ENCODE assay signal across 10 mouse cellular contexts in the genomic region with DNA sequence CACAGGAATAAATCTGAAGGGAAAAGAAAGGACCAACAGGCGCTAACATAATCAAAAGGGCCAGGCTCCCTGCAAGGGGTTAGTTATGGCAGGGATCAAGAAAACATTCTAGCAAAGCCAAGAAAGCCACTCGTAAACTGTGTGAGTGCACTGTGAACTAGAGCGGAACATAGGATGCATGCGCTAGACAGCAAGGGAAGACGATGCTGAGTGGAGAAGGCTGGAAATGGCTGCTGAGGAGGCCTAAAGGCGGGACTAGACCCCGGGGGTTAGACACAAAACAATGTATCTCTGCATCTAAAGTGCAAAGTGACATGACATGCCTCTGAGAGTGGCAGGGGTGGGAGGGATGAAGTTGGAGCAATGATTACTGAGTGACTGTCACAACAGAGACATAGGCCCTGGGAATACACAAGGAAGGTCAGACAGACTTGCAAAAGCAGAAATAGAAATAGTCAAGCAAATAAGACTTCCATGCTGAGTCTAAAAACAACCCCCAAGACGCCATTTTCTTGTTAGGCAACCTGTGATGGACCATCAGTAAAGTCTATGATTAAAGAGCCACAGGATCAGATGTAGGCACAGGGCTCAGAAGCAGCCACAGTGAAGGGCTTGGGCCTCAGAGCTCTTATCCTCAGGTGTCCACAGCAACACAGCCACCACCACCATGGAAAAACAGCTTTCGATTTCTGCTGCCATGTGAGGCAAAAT. TPM values are rescaled to one million over a fixed set of nuclear protein-coding genes. Genes with fewer than 3 reads are reported as not detected.
DNase-seq lines count a peak whose midpoint lies in the region; ATAC-seq and TF ChIP-seq lines count a peak whose summit lies in the region.
"Had no signal": no experiment of that assay in that cellular context is flagged by ENCODE, and none has a peak within 500 bp of the region (broad histone marks: within the 10 kb centered on the region; RNA-seq: fewer than 3 reads in every experiment).

No protein-coding gene starts in this region.

- WGBS in heart, embryonic 15.5 days, result 67% methylated on average over 9 of the region's 9 CpGs
- 34% methylated on average over 9 of the region's 9 CpGs for WGBS in forebrain, postnatal 0 days
- WGBS in midbrain, embryonic 14.5 days, result 27% methylated on average over 9 of the region's 9 CpGs

- H3K9me3 ChIP-seq in heart, embryonic 15.5 days (replicated peaks), result no peaks in the 10 kb centered on the region
- H3K9me3 ChIP-seq in forebrain, postnatal 0 days (ENCODE audit: low read length), result no peaks in the 10 kb centered on the region
- H3K9me3 ChIP-seq in midbrain, embryonic 14.5 days (ENCODE audit: control insufficient read depth, low read length), result no peaks in the 10 kb centered on the region

- TF ChIP-seq CTCF in brain, embryonic 14.5 days (IDR thresholded peaks at IDR 0.05; ENCODE audit: borderline replicate concordance, extremely low read depth, insufficient read depth, insufficient read length), result no peak
- TF ChIP-seq CTCF in forebrain, postnatal 0 days (IDR thresholded peaks at IDR 0.05; ENCODE audit: low read depth), result no peak

- peaks cover 40% of the 10 kb centered on the region for H3K4me1 ChIP-seq in heart, embryonic 15.5 days (replicated peaks)
- H3K4me1 ChIP-seq in forebrain, postnatal 0 days (ENCODE audit: insufficient read depth), result peaks cover 45% of the 10 kb centered on the region
- H3K4me1 ChIP-seq in midbrain, embryonic 14.5 days (ENCODE audit: control insufficient read depth, insufficient read depth, low read length), result peaks cover 35% of the 10 kb centered on the region

- H3K4me2 ChIP-seq in heart, embryonic 15.5 days, result no peak overlapping the region
- H3K4me2 ChIP-seq in forebrain, postnatal 0 days (ENCODE audit: low read depth), result no peak overlapping the region
- H3K4me2 ChIP-seq in midbrain, embryonic 14.5 days (ENCODE audit: low read length), result peak overlapping the region; percentile 41; the same call in 1 of the 2 replicates

- no peak for TF ChIP-seq POLR2A in brain, embryonic 14.5 days (IDR thresholded peaks at IDR 0.05; ENCODE audit: borderline replicate concordance, extremely low read depth, insufficient read depth, insufficient read length, poor library complexity, severe bottlenecking)

- no peak for ATAC-seq in heart, embryonic 15.5 days (replicated peaks; ENCODE audit: insufficient number of reproducible peaks, insufficient read depth, low FRiP score, low read depth)
- ATAC-seq in forebrain, postnatal 0 days, result peak; percentile 44
- no peak; the same call in 1 of the 2 replicates for ATAC-seq in midbrain, embryonic 14.5 days (ENCODE audit: low FRiP score, low TSS enrichment)
- ATAC-seq: CD4-positive, CD25-positive, alpha-beta regulatory T cell, adult 4 months had no signal

- no peak overlapping the region for H3K4me3 ChIP-seq in heart, embryonic 15.5 days
- H3K4me3 ChIP-seq in forebrain, postnatal 0 days (ENCODE audit: low read depth, low read length), result no peak overlapping the region
- H3K4me3 ChIP-seq in midbrain, embryonic 14.5 days (replicated peaks; ENCODE audit: low read depth, low read length), result no peak overlapping the region

- no peaks in the 10 kb centered on the region for H3K36me3 ChIP-seq in heart, embryonic 15.5 days
- H3K36me3 ChIP-seq in forebrain, postnatal 0 days (ENCODE audit: insufficient read depth), result no peaks in the 10 kb centered on the region
- H3K36me3 ChIP-seq in midbrain, embryonic 14.5 days (ENCODE audit: control insufficient read depth, insufficient read depth, low read length), result no peaks in the 10 kb centered on the region

- DNase-seq in heart, adult 8-10 months (ENCODE audit: low spot score), result no peak
- peak; percentile 56 for DNase-seq in brain, embryonic 14.5 days (ENCODE audit: low read depth)
- DNase-seq in forebrain, postnatal 0 days, result peak; percentile 54
- peak; percentile 50 for DNase-seq in midbrain, embryonic 14.5 days
- no peak for DNase-seq in natural killer cell, adult 2 months (ENCODE audit: low spot score in 2 of 2)
- no peak for DNase-seq in gastrocnemius, postnatal 10 days
- DNase-seq in layer of hippocampus, adult 11-12 months (ENCODE audit: low spot score), result no peak

- 0 out of 2 replicates have a peak overlapping the region, but pooled peaks have one; percentile 59 for H3K27ac ChIP-seq in heart, embryonic 15.5 days
- peak overlapping the region; percentile 97 for H3K27ac ChIP-seq in forebrain, postnatal 0 days (ENCODE audit: low read depth, low read length)
- peak overlapping the region; percentile 83 for H3K27ac ChIP-seq in midbrain, embryonic 14.5 days (replicated peaks; ENCODE audit: low read depth, low read length)

- no peaks in the 10 kb centered on the region for H3K27me3 ChIP-seq in heart, embryonic 15.5 days
- H3K27me3 ChIP-seq in forebrain, postnatal 0 days (ENCODE audit: insufficient read depth, low read length), result no peaks in the 10 kb centered on the region
- H3K27me3 ChIP-seq in midbrain, embryonic 14.5 days (ENCODE audit: control insufficient read depth, insufficient read depth, low read length), result no peaks in the 10 kb centered on the region

- no peak overlapping the region for H3K9ac ChIP-seq in heart, embryonic 15.5 days
- peak overlapping the region; percentile 57 for H3K9ac ChIP-seq in forebrain, postnatal 0 days
- H3K9ac ChIP-seq in midbrain, embryonic 14.5 days (replicated peaks; ENCODE audit: low read length), result peak overlapping the region; percentile 27; the same call in 1 of the 2 replicates

RNA-seq across cellular contexts. Expression of gene Rnf169, which starts 14.1 kb away (rescaled TPM):
- polyA plus RNA-seq in heart, embryonic 15.5 days (2015; fragmentation: Nextera tagmentation; extraction: Ambion mirVana), result 2.7 and 3.7 TPM in 2 replicates
- 10 to 100 TPM in 1 of 4 experiments, 1 to 10 TPM in 3; 8.1 to 10.5 (median 9.4) TPM for total RNA-seq in heart, adult 8-10 months (2022)
- polyA plus RNA-seq in brain, embryonic 14.5 days (2012; rRNA removed), result 6.8 and 10.1 TPM in 2 replicates
- 23.6 and 24.9 TPM in 2 replicates for total RNA-seq in forebrain, postnatal 0 days (2014; rRNA removed)
- polyA plus RNA-seq in forebrain, postnatal 0 days (2015; fragmentation: Nextera tagmentation; extraction: Ambion mirVana), result 2.6 and 4.3 TPM in 2 replicates
- polyA plus RNA-seq in midbrain, embryonic 14.5 days (2014; fragmentation: Nextera tagmentation; extraction: Ambion mirVana), result 6.4 and 6.7 TPM in 2 replicates
- 10 to 100 TPM in 1 of 2 experiments, 1 to 10 TPM in 1; 9.2 to 10.5 TPM for total RNA-seq in gastrocnemius, postnatal 10 days (2021)

RNA-seq across cellular contexts. Expression of gene Chrdl2, which starts 39.8 kb away (rescaled TPM):
- 0.11 and 0.37 TPM in 2 replicates for polyA plus RNA-seq in heart, embryonic 15.5 days (2015; fragmentation: Nextera tagmentation; extraction: Ambion mirVana)
- total RNA-seq in heart, adult 8-10 months (2022), result not detected
- polyA plus RNA-seq in brain, embryonic 14.5 days (2012; rRNA removed), result 0.13 and 0.21 TPM in 2 replicates
- not detected in 2 replicates for total RNA-seq in forebrain, postnatal 0 days (2014; rRNA removed)
- polyA plus RNA-seq in forebrain, postnatal 0 days (2015; fragmentation: Nextera tagmentation; extraction: Ambion mirVana), result 0.15 and 0.67 TPM in 2 replicates
- not detected in 2 replicates for polyA plus RNA-seq in midbrain, embryonic 14.5 days (2014; fragmentation: Nextera tagmentation; extraction: Ambion mirVana)
- 1 to 10 TPM; 2.5 to 3.3 TPM for total RNA-seq in gastrocnemius, postnatal 10 days (2021)
- total RNA-seq: megakaryocyte progenitor cell, adult 5-6 weeks had no signal
- polyA plus RNA-seq: CD4-positive, CD25-positive, alpha-beta regulatory T cell, adult 4 months had no signal

Comparison
In these comparisons a context has a peak if more than half of its experiments do, and no peak if none do; other contexts are left out.
1. DNase-seq: peak in brain, embryonic 14.5 days (single experiment), forebrain, postnatal 0 days (single experiment) and midbrain, embryonic 14.5 days (single experiment); none in heart, adult 8-10 months (single experiment), natural killer cell, adult 2 months (0 of 2), gastrocnemius, postnatal 10 days (single experiment) and layer of hippocampus, adult 11-12 months (single experiment).
2. Peak in every context shown above with its lines, with median percentiles within 50 percentile points of each other: H3K27ac ChIP-seq.